Mouse (Mus musculus) liver, embryonic 14.5 days (tissue): ENCODE results near the gene Elp5. TPM values are rescaled to one million over a fixed set of nuclear protein-coding genes. Genes with fewer than 3 reads are reported as not detected.

Experiments used
- ATAC-seq: fragments of 200-750 bp; cut with Nextera tagmentation; 2 replicates; pipeline ENCODE4 v1.8.0; 2017; ENCODE audit warnings: moderate number of reproducible peaks, mild to moderate bottlenecking, moderate library complexity; ENCODE audit not compliant: insufficient read depth
- DNase-seq, 3 experiments: peaks; one replicate each; pipeline ENCODE4 v3.0.0-alpha.2; 2012 to 2013; ENCODE audit warnings: low read depth in 3 of 3, low spot score in 3 of 3
- H3K27ac ChIP-seq: fragments of 300-500 bp; sonication (generic); 2 replicates; pipeline ENCODE4 v1.5.1; 2014; ENCODE audit warnings: moderate library complexity, mild to moderate bottlenecking, control low read depth, inconsistent platforms
- H3K27me3 ChIP-seq: fragments of 300-500 bp; sonication (generic); 2 replicates; pipeline ENCODE4 v1.6.1; 2014; ENCODE audit warnings: mild to moderate bottlenecking, low read length, moderate library complexity; ENCODE audit not compliant: control insufficient read depth, insufficient read depth
- H3K36me3 ChIP-seq: fragments of 300-500 bp; sonication (generic); replicated peaks from 2 replicates; pipeline ENCODE4 v1.6.1; 2014; ENCODE audit warnings: low read depth; ENCODE audit not compliant: control insufficient read depth, insufficient read depth
- H3K4me1 ChIP-seq, 2 experiments: fragments of 200-500 bp in 1 of 2; fragments of 300-500 bp in 1 of 2; sonication (generic) in 1 of 2; replicated peaks; 2 replicates each; pipeline ENCODE4 v1.6.1; 2012 to 2014; ENCODE audit warnings: antibody characterized with exemption in 1 of 2, inconsistent platforms in 1 of 2, low read length in 1 of 2; ENCODE audit not compliant: control insufficient read depth in 2 of 2, insufficient read depth in 2 of 2
- H3K4me2 ChIP-seq: fragments of 300-500 bp; sonication (generic); 2 replicates; pipeline ENCODE4 v1.6.1; 2014; ENCODE audit warnings: low read depth, mild to moderate bottlenecking, control low read depth, moderate library complexity
- H3K4me3 ChIP-seq, 2 experiments: fragments of 200-500 bp in 1 of 2; fragments of 300-500 bp in 1 of 2; sonication (generic) in 1 of 2; 2 replicates each; pipeline ENCODE4 v1.5.1; 2012 to 2014; ENCODE audit warnings: low read depth in 2 of 2, low read length in 2 of 2, mild to moderate bottlenecking in 2 of 2, control low read depth in 1 of 2, inconsistent platforms in 1 of 2, moderate library complexity in 1 of 2; ENCODE audit not compliant: insufficient read depth in 1 of 2
- H3K9ac ChIP-seq: fragments of 300-500 bp; sonication (generic); replicated peaks from 2 replicates; pipeline ENCODE4 v1.6.1; 2014; ENCODE audit warnings: mild to moderate bottlenecking, control low read depth, moderate library complexity
- H3K9me3 ChIP-seq: fragments of 300-500 bp; sonication (generic); 2 replicates; pipeline ENCODE4 v1.6.1; 2016; ENCODE audit warnings: low read length, mixed read lengths; ENCODE audit not compliant: control insufficient read depth
- CTCF ChIP-seq: IDR thresholded peaks from 2 replicates; pipeline ENCODE4 v1.5.1; 2016; ENCODE audit warnings: antibody characterized with exemption, low read depth, control low read depth
- EP300 ChIP-seq: IDR thresholded peaks from 2 replicates; pipeline ENCODE4 v1.6.1; 2016; ENCODE audit warnings: antibody characterized with exemption, low read depth
- WGBS: fragments of 180-500 bp; shearing (Covaris S2); extraction: QIAGEN DNeasy Blood & Tissue Kit; methylation state at CpG from one replicate; pipeline ENCODE4 v1.1.7; 2014; ENCODE audit not compliant: insufficient replicate concordance; 5-methylcytosine and 5-hydroxymethylcytosine counted together
- polyA plus RNA-seq, 2 experiments: library from polyadenylated mRNA; depleted of rRNA in 1 of 2; stranded (reverse) in 1 of 2; unstranded in 1 of 2; fragments of >200 nt; fragmentation: Nextera tagmentation in 1 of 2; extraction: Ambion mirVana in 1 of 2; gene quantifications; 2 replicates each; pipeline versions ENCODE4 v1.2.1 to v1.2.3; 2012 to 2014

Gene Elp5
- polyA plus RNA-seq, 2 experiments: 44.0 to 70.2 TPM

DNA sequence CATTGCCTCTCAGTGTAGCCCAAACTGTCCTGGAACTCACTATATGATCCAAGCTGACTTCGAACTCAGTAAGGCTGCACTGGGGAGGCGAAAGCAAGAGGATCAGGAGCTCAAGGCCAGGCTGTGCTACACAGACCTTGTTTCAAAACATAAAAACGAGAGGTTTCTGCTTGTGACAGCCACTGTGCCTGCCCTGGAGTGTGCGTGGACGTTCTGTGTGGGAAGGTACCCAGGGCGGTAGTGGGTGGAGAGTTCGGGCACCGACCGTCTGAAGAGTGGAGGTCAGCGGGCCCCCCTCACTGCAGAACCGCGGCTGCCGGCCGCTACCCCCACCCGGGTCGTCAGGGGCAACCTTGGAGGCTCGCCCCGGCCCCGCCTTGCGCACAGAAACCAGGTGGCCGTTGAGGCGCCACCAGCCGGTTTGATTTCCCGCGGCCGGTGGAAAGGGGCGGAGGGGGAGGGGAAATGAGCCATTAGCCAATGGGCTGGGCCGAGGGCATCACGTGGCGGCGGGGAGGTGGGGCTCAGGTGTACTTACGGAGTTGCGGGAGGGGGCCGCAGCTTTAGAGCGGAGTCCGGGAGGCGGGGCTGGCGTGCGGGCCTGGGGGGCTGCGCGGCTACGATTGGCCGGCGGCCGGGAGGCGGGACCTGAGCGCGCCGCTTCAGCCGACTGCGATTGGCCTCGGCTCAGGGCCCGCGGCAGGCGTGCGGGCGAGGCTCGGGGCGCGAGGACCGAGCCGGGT is 47.0 kb downstream of the Elp5 start, which contains the start of gene Ybx2:
Gene Ybx2 (plus strand): TSS at position 660 of the 743 bp plus-strand sequence.
- WGBS: 2% methylated on average over 61 of the region's 62 CpGs
- H3K4me1 ChIP-seq: peaks cover 10 to 12% of the 10 kb centered on the region in 2 experiments
- ATAC-seq: peak; percentile 75
- H3K4me2 ChIP-seq: peak within 1 kb of the TSS; percentile 73
- peak within 1 kb of the TSS; percentile 39; the same call in 1 of the 2 replicates for H3K9ac ChIP-seq
- H3K4me3 ChIP-seq: peak within 1 kb of the TSS; percentile 10 to 53
- H3K27ac ChIP-seq: no peak within 1 kb of the TSS
- no peaks in the 10 kb centered on the region for H3K9me3 ChIP-seq
- peaks cover 53% of the 10 kb centered on the region for H3K27me3 ChIP-seq
- DNase-seq: peak in 1 of 3 experiments; percentile 74
- no peaks in the 10 kb centered on the region for H3K36me3 ChIP-seq
- TF ChIP-seq CTCF (0 out of 2 replicates have a peak, but pooled peaks have one; percentile 18), EP300 (no peak)

DNA sequence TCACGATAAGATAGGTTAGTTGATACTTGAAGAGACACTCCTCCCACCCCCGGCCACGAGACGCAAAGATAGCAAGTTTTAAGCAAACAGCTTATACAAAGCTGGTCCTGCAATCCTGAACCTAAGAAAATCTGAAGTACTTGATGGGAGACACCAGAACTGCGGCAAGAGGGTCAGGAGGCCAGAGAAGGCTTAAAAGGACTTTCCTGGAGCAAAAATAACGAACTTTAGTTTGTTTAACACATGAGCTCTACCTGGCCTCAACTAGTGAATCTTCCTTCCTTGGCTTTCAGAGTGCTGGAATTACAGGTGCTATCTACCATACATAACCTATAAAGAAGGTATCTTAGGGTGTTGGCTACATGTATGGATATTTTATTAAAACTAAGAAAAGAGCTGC is 47.6 kb downstream of the Elp5 start:
- 12% methylated on average over 6 of the region's 6 CpGs for WGBS
- DNase-seq (no peak), ATAC-seq (no peak)
- H3K4me3 ChIP-seq: peak overlapping the region in 1 of 2 experiments; percentile 25; a peak in 2 of 4 replicates
- peaks cover 53% of the 10 kb centered on the region for H3K27me3 ChIP-seq
- H3K4me1 ChIP-seq: peaks cover 10 to 12% of the 10 kb centered on the region in 2 experiments
- no peaks in the 10 kb centered on the region for H3K36me3 ChIP-seq
- H3K4me2 ChIP-seq: peak overlapping the region; percentile 73
- no peak overlapping the region for H3K27ac ChIP-seq
- H3K9ac ChIP-seq: no peak overlapping the region
- H3K9me3 ChIP-seq: no peaks in the 10 kb centered on the region
- no peak for TF ChIP-seq EP300
- TF ChIP-seq CTCF: no peak

DNA sequence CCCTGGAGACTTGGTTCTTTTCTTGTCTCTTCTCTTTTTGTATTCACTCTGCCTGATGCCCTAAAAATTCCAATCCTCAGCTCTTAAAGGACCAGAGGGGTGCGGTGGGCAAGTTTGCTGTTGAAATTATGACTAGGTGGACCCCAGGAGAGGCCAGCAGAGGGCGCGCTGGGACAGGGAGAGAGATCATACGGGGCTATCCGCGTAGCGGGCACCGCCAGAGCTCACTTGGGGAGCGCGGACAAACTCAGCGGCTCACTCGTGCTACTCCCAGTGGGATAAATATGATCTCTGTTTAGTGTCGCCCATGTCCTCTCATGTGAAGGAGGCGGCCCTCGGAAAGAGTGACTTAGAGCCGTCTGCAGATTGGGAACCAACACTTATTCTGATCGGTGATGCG is 48.1 kb downstream of the Elp5 start:
- Histone ChIP-seq H3K27me3 (peaks cover 50% of the 10 kb centered on the region), H3K4me1 (peaks cover 10 to 12% of the 10 kb centered on the region in 2 experiments), H3K36me3 (no peaks in the 10 kb centered on the region), H3K9me3 (no peaks in the 10 kb centered on the region), H3K4me3 (peak overlapping the region; percentile 8 to 25; a peak in 2 of 4 replicates), H3K27ac (no peak overlapping the region), H3K4me2 (peak overlapping the region; percentile 73), H3K9ac (no peak overlapping the region)
- DNase-seq (peak; percentile 67 to 80 (median 71)), ATAC-seq (peak; percentile 59)
- TF ChIP-seq EP300 (no peak), CTCF (peak; percentile 98)
- WGBS: 2% methylated on average over 18 of the region's 18 CpGs

DNA sequence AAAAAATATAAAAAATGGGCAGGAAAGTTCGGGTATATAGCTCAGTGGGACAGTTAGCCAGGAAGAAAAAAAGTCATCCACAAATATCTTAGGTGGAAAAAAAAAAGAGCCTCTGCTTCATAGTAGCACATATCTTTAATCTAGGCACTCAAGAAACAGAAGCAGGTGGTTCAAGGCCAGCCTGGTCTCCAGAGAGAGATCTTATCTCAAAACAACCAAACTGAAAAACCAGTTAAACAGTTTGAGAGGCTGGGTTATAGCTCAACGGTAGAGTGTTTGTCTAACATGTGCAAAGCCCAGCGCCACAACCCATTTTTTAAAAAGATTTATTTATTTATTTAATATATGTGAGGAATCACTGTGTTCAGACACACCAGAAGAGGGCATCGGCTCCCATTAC is 49.3 kb downstream of the Elp5 start:
- TF ChIP-seq CTCF (no peak), EP300 (no peak)

DNA sequence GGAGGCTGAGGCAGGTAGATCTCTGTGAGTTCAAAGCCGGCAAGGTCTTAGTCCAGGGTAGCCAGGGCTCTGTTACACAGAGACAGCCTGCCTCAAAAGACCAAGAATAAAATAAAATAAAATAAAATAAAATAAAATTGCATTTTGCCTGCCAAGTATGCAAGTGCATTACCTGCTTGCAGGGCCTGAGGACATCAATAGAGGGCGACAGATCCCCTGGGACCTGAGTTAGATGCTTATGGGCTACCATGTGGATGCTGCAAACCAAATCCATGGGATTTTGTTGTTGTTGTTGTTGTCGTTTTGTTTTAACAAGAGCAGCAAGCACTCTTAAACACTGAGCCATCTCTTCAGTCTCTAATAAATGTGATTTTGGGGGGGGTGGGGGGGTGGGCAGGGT is 50.1 kb downstream of the Elp5 start:
- Histone ChIP-seq H3K27me3 (peaks cover 31% of the 10 kb centered on the region), H3K4me2 (no peak overlapping the region), H3K4me3 (no peak overlapping the region), H3K9ac (no peak overlapping the region), H3K27ac (no peak overlapping the region), H3K36me3 (no peaks in the 10 kb centered on the region), H3K4me1 (peaks cover 10 to 12% of the 10 kb centered on the region in 2 experiments), H3K9me3 (no peaks in the 10 kb centered on the region)
- WGBS: 26% methylated on average over 3 of the region's 3 CpGs
- no peak for DNase-seq
- no peak for ATAC-seq
- TF ChIP-seq EP300: no peak
- TF ChIP-seq CTCF: peak; percentile 60

More for the DNA sequence above, 49.3 kb downstream of the Elp5 start:
- Histone ChIP-seq H3K9ac (no peak overlapping the region), H3K4me2 (no peak overlapping the region), H3K27me3 (peaks cover 39% of the 10 kb centered on the region), H3K4me1 (peaks cover 10 to 12% of the 10 kb centered on the region in 2 experiments), H3K36me3 (no peaks in the 10 kb centered on the region), H3K27ac (no peak overlapping the region), H3K4me3 (no peak overlapping the region), H3K9me3 (no peaks in the 10 kb centered on the region)
- no peak for DNase-seq
- WGBS: 53% methylated on average over 4 of the region's 4 CpGs
- no peak for ATAC-seq
